Mouse (Mus musculus): ENCODE data around the gene Gpr161. TPM values are rescaled to one million over a fixed set of nuclear protein-coding genes. Genes with fewer than 3 reads are reported as not detected.

Gene Gpr161
- total RNA-seq, 2 experiments from 2014 or later = 0.51 to 0.73 TPM

Other genes with a start within 250 kb of the Gpr161 start
- not detected for gene Tbx19, start 135.0 kb upstream of the Gpr161 start, total RNA-seq (2021)
- 10 to 100 TPM; 27.3 to 33.0 TPM for gene Sft2d2, start 101.4 kb upstream of the Gpr161 start, total RNA-seq (2021)
- 10 to 100 TPM; 46.3 to 47.7 TPM for gene Tiprl, start 58.8 kb upstream of the Gpr161 start, total RNA-seq (2021)
- 10 to 100 TPM; 32.5 to 40.6 TPM for gene Dcaf6, start 164.7 kb downstream of the Gpr161 start, total RNA-seq (2021)
- gene Mpc2, start 164.8 kb downstream of the Gpr161 start, total RNA-seq (2021) = 100 to 1,000 TPM; 231 to 456 TPM
- gene Adcy10, start 189.4 kb downstream of the Gpr161 start, total RNA-seq (2021) = 1 to 10 TPM; 1.5 to 3.8 TPM